Comparison of ENCODE assay signal across 9 mouse cellular contexts in the genomic region with DNA sequence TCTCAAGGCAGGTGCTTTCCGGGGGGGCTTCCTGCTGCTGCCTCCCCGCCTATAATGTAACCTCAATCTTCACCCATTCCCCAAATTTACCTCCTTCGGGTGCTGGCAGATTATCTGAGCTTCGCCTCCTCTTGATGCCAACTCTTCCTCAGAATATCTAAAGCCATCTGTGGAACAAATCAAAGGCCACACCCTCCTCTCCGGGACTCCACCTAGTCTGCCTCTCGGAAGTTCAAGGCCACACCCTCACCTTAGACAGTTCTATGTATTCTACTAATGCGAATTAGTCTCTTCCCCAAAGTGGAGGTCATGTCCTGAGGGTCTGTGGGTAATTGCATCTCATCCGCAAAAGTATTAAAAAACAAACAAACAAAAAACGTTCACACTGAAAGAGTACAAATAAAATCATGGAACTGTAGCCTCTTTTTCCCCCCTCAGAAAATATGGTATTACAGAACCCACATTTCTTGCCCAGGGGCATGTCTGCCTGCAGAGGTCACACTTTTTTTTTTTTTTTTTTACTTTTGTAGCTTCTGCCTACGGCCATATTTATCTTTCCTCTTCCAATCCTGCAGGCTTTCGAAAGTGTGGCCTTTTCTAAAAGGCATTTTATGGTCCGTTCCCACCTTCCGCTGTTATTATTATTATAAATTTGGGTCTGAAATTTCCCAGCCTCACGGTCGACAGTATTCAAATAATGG. TPM values are rescaled to one million over a fixed set of nuclear protein-coding genes. Genes with fewer than 3 reads are reported as not detected.
A peak's percentile ranks its signal among the peaks of the same experiment; 100 is the strongest.
DNase-seq lines count a peak whose midpoint lies in the region; ATAC-seq and TF ChIP-seq lines count a peak whose summit lies in the region.
"Had no signal": no experiment of that assay in that cellular context is flagged by ENCODE, and none has a peak within 500 bp of the region (broad histone marks: within the 10 kb centered on the region; RNA-seq: fewer than 3 reads in every experiment).

No protein-coding gene starts in this region.

- 0 out of 2 replicates have a peak, but pooled peaks cover 11% of the 10 kb centered on the region for H3K4me1 ChIP-seq in kidney, embryonic 16.5 days (ENCODE audit: insufficient read depth, low read length)
- H3K4me1 ChIP-seq in kidney, adult 2 months (ENCODE audit: control insufficient read depth, insufficient read depth, low read length) = no peaks in the 10 kb centered on the region
- H3K4me1 ChIP-seq in embryonic facial prominence, embryonic 10.5 days = peaks cover 38% of the 10 kb centered on the region
- peaks cover 7% of the 10 kb centered on the region; the same call in 1 of the 2 replicates for H3K4me1 ChIP-seq in intestine, embryonic 14.5 days (replicated peaks; ENCODE audit: control insufficient read depth, insufficient read depth, low read length)

- ATAC-seq in kidney, embryonic 16.5 days (ENCODE audit: low FRiP score, low TSS enrichment) = no peak
- no peak for ATAC-seq in intestine, embryonic 14.5 days (replicated peaks; ENCODE audit: low FRiP score, low TSS enrichment, low read depth)

- H3K27me3 ChIP-seq in kidney, embryonic 16.5 days (ENCODE audit: insufficient read depth, low read length) = peaks cover 46% of the 10 kb centered on the region
- H3K27me3 ChIP-seq in kidney, adult 2 months (replicated peaks; ENCODE audit: control insufficient read depth, insufficient read depth, low read length) = no peaks in the 10 kb centered on the region
- H3K27me3 ChIP-seq in embryonic facial prominence, embryonic 10.5 days (replicated peaks; ENCODE audit: low read depth, poor library complexity, severe bottlenecking) = peaks cover 85% of the 10 kb centered on the region
- H3K27me3 ChIP-seq in intestine, embryonic 14.5 days (replicated peaks; ENCODE audit: control insufficient read depth, insufficient read depth, low read length) = peaks cover 15% of the 10 kb centered on the region; the same call in 1 of the 2 replicates
- H3K27me3 ChIP-seq in myocyte (ENCODE audit: control insufficient read depth, insufficient read depth, insufficient read length) = peaks cover 5% of the 10 kb centered on the region

- TF ChIP-seq POLR2A in kidney, adult 2 months (IDR thresholded peaks at IDR 0.05; ENCODE audit: low read depth, low read length) = no peak
- no peak for TF ChIP-seq POLR2A in myocyte (IDR thresholded peaks at IDR 0.05; ENCODE audit: insufficient read length, low read depth)

- TF ChIP-seq CTCF in kidney, adult 2 months (conservative IDR thresholded peaks at IDR 0.05; ENCODE audit: insufficient read depth, insufficient read length, low read depth, low read length) = no peak

- 20% methylated on average over 15 of the region's 15 CpGs for WGBS in kidney, embryonic 16.5 days
- WGBS in kidney, adult 2 months = 33% methylated on average over 15 of the region's 15 CpGs
- 18% methylated on average over 15 of the region's 15 CpGs for WGBS in embryonic facial prominence, embryonic 10.5 days
- 20% methylated on average over 15 of the region's 15 CpGs for WGBS in intestine, embryonic 14.5 days

- no peak overlapping the region for H3K27ac ChIP-seq in kidney, embryonic 16.5 days (ENCODE audit: low read length)
- H3K27ac ChIP-seq in kidney, adult 2 months (ENCODE audit: insufficient read depth, low read depth, low read length) = no peak overlapping the region
- peak overlapping the region; percentile 87 for H3K27ac ChIP-seq in embryonic facial prominence, embryonic 10.5 days (replicated peaks)
- no peak overlapping the region for H3K27ac ChIP-seq in intestine, embryonic 14.5 days (ENCODE audit: low read depth)

- no peaks in the 10 kb centered on the region for H3K79me2 ChIP-seq in myocyte (ENCODE audit: control insufficient read depth, insufficient read depth)

- no peaks in the 10 kb centered on the region for H3K9me3 ChIP-seq in kidney, embryonic 16.5 days (ENCODE audit: low read length)
- H3K9me3 ChIP-seq in embryonic facial prominence, embryonic 10.5 days = no peaks in the 10 kb centered on the region
- no peaks in the 10 kb centered on the region for H3K9me3 ChIP-seq in intestine, embryonic 14.5 days (ENCODE audit: control insufficient read depth, low read length)

- H3K4me2 ChIP-seq in kidney, embryonic 16.5 days (replicated peaks; ENCODE audit: low read depth, low read length) = peak overlapping the region; percentile 97
- peak overlapping the region; percentile 82 for H3K4me2 ChIP-seq in intestine, embryonic 14.5 days (ENCODE audit: low read length)
- H3K4me2 ChIP-seq in myocyte (ENCODE audit: low read depth) = peak overlapping the region; percentile 90

- no peak for DNase-seq in kidney, adult 2 months
- no peak for DNase-seq in embryonic facial prominence, embryonic 10.5 days (ENCODE audit: low spot score)
- DNase-seq in intestine, embryonic 14.5 days (ENCODE audit: low spot score) = no peak
- DNase-seq in gastrocnemius, postnatal 25 days = no peak
- DNase-seq in thymus, adult 18-20 months = no peak
- no peak for DNase-seq in left cerebral cortex, adult 9 months (ENCODE audit: low spot score in 2 of 2)

- no peak overlapping the region for H3ac ChIP-seq in myocyte (ENCODE audit: control insufficient read depth, insufficient read length)

- H3K9ac ChIP-seq in kidney, embryonic 16.5 days (replicated peaks; ENCODE audit: low read length) = peak overlapping the region; percentile 73
- peak overlapping the region; percentile 54; the same call in 1 of the 2 replicates for H3K9ac ChIP-seq in intestine, embryonic 14.5 days (ENCODE audit: low read length)

- H3K36me3 ChIP-seq in kidney, embryonic 16.5 days (ENCODE audit: insufficient read depth, low read length) = no peaks in the 10 kb centered on the region
- H3K36me3 ChIP-seq in kidney, adult 2 months (ENCODE audit: control insufficient read depth, insufficient read depth, low read length) = no peaks in the 10 kb centered on the region
- H3K36me3 ChIP-seq in embryonic facial prominence, embryonic 10.5 days (replicated peaks) = no peaks in the 10 kb centered on the region
- no peaks in the 10 kb centered on the region for H3K36me3 ChIP-seq in intestine, embryonic 14.5 days (ENCODE audit: control insufficient read depth, insufficient read depth, low read length)
- H3K36me3 ChIP-seq in myocyte (ENCODE audit: control insufficient read depth, insufficient read depth) = no peaks in the 10 kb centered on the region

- peak overlapping the region; percentile 52 for H3K4me3 ChIP-seq in kidney, embryonic 16.5 days (ENCODE audit: low read length)
- no peak overlapping the region for H3K4me3 ChIP-seq in kidney, adult 2 months (ENCODE audit: insufficient read depth, low read depth, low read length)
- peak overlapping the region; percentile 78 for H3K4me3 ChIP-seq in embryonic facial prominence, embryonic 10.5 days
- peak overlapping the region; percentile 49 for H3K4me3 ChIP-seq in intestine, embryonic 14.5 days (ENCODE audit: low read depth, low read length)
- peak overlapping the region; percentile 22 for H3K4me3 ChIP-seq in myocyte

TF ChIP-seq in myocyte, 11 proteins besides CTCF, POLR2A, EP300 and RAD21:
- TF ChIP-seq CEBPB (IDR thresholded peaks at IDR 0.05; ENCODE audit: insufficient read depth, poor library complexity, severe bottlenecking) (no peak), TCF12 (IDR thresholded peaks at IDR 0.05; ENCODE audit: insufficient read depth, poor library complexity, severe bottlenecking) (no peak), REST (IDR thresholded peaks at IDR 0.05; ENCODE audit: insufficient read depth, insufficient read length) (no peak), POLR2AphosphoS2 (IDR thresholded peaks at IDR 0.05; ENCODE audit: insufficient read length, low read depth) (no peak), MAX (IDR thresholded peaks at IDR 0.05; ENCODE audit: low read depth) (no peak), MYOD1 (IDR thresholded peaks at IDR 0.05; ENCODE audit: control insufficient read depth in 1 of 3, insufficient read length in 2 of 3, low read depth in 2 of 3) (no peak), MYOG (IDR thresholded peaks at IDR 0.05; ENCODE audit: control insufficient read depth in 1 of 3, insufficient read depth in 1 of 3, insufficient read length in 2 of 3, low read depth in 2 of 3) (no peak), E2F4 (IDR thresholded peaks at IDR 0.05; ENCODE audit: insufficient read depth) (no peak), TCF3 (IDR thresholded peaks at IDR 0.05; ENCODE audit: insufficient read length, low read depth) (no peak), SRF (IDR thresholded peaks at IDR 0.05; ENCODE audit: control insufficient read depth, insufficient read length, low read depth) (no peak), USF1 (IDR thresholded peaks at IDR 0.05; ENCODE audit: low read depth) (no peak)
TF ChIP-seq in myocyte: peak in this region for 0.

RNA-seq across cellular contexts. Expression of gene Rnf19b, which starts 10.2 kb away (rescaled TPM):
- polyA plus RNA-seq in kidney, embryonic 16.5 days (2015; fragmentation: Nextera tagmentation; extraction: Ambion mirVana) = 6.4 and 6.7 TPM in 2 replicates
- 28.2 and 30.6 TPM in 2 replicates for polyA plus RNA-seq in kidney, adult 2 months (2012; rRNA removed)
- polyA plus RNA-seq in embryonic facial prominence, embryonic 10.5 days (2016; fragmentation: Nextera tagmentation; extraction: Ambion mirVana) = 7.9 and 8.4 TPM in 2 replicates
- polyA plus RNA-seq in intestine, embryonic 14.5 days (2014; fragmentation: Nextera tagmentation; extraction: Ambion mirVana) = 7.4 and 8.4 TPM in 2 replicates
- 49.3 TPM for polyA plus RNA-seq in myocyte (2012; fragmentation: generic; extraction: Trizol)
- total RNA-seq in gastrocnemius, postnatal 25 days (2021) = 10 to 100 TPM; 17.8 to 20.2 TPM

RNA-seq across cellular contexts. Expression of gene Ak2, which starts 56.1 kb away (rescaled TPM):
- polyA plus RNA-seq in kidney, embryonic 16.5 days (2015; fragmentation: Nextera tagmentation; extraction: Ambion mirVana) = 226 and 238 TPM in 2 replicates
- polyA plus RNA-seq in kidney, adult 2 months (2012; rRNA removed) = 91.4 and 110 TPM in 2 replicates
- polyA plus RNA-seq in embryonic facial prominence, embryonic 10.5 days (2016; fragmentation: Nextera tagmentation; extraction: Ambion mirVana) = 219 and 224 TPM in 2 replicates
- polyA plus RNA-seq in intestine, embryonic 14.5 days (2014; fragmentation: Nextera tagmentation; extraction: Ambion mirVana) = 183 and 184 TPM in 2 replicates
- 83.0 TPM for polyA plus RNA-seq in myocyte (2012; fragmentation: generic; extraction: Trizol)
- total RNA-seq in gastrocnemius, postnatal 25 days (2021) = 10 to 100 TPM; 27.4 to 36.0 TPM

RNA-seq across cellular contexts. Expression of gene Tmem54, which starts 57.5 kb away (rescaled TPM):
- polyA plus RNA-seq in kidney, embryonic 16.5 days (2015; fragmentation: Nextera tagmentation; extraction: Ambion mirVana) = 11.5 and 14.5 TPM in 2 replicates
- polyA plus RNA-seq in kidney, adult 2 months (2012; rRNA removed) = 9.3 and 9.9 TPM in 2 replicates
- polyA plus RNA-seq in embryonic facial prominence, embryonic 10.5 days (2016; fragmentation: Nextera tagmentation; extraction: Ambion mirVana) = 10.6 and 11.8 TPM in 2 replicates
- 32.2 and 45.9 TPM in 2 replicates for polyA plus RNA-seq in intestine, embryonic 14.5 days (2014; fragmentation: Nextera tagmentation; extraction: Ambion mirVana)
- 0.41 TPM for polyA plus RNA-seq in myocyte (2012; fragmentation: generic; extraction: Trizol)
- total RNA-seq in gastrocnemius, postnatal 25 days (2021) = not detected
- total RNA-seq: layer of hippocampus, adult 18-20 months had no signal
